Mouse (Mus musculus) bone marrow macrophage, adult 2 months (primary cell): Measurements from ENCODE around the gene Slc26a8.

Experiments used
- CTCF ChIP-seq: IDR thresholded peaks from 2 replicates; pipeline ENCODE4 v1.5.1; 2012; ENCODE audit warnings: low read depth, mild to moderate bottlenecking, low read length, moderate library complexity
- POLR2A ChIP-seq: IDR thresholded peaks from 2 replicates; pipeline ENCODE4 v1.6.1; 2012; ENCODE audit warnings: mild to moderate bottlenecking, low read depth, low read length, borderline replicate concordance

DNA sequence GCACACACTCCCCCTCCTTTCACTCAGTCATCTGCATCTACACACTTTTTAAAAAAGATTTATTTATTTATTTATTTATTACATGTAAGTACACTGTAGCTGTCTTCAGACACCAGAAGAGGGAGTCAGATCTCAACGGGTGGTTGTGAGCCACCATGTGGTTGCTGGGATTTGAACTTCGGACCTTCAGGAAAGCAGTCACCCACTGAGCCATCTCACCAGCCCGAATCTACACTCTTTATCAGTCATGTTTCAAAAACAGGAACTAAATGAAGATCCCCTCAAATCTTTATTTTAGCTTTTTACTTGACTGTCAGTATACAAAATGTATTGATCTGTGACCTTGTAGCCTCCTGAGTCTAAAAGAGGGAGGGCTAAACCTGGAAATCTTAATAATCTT is 80.5 kb downstream of the Slc26a8 start:
- TF ChIP-seq CTCF: no peak
- no peak for TF ChIP-seq POLR2A
